Mouse (Mus musculus) heart, embryonic 16.5 days (tissue): Measurements from ENCODE around the gene Tns3. TPM values are rescaled to one million over a fixed set of nuclear protein-coding genes. Genes with fewer than 3 reads are reported as not detected.

Source experiments
- ATAC-seq: fragments of 200-750 bp; cut with Nextera tagmentation; replicated peaks from 2 replicates; pipeline ENCODE4 v1.8.0; 2017; ENCODE audit warnings: moderate number of reproducible peaks; ENCODE audit not compliant: insufficient read depth, low FRiP score; ENCODE audit errors: extremely low read depth
- H3K27ac ChIP-seq: fragments of 300-500 bp; sonication (generic); 2 replicates; pipeline ENCODE4 v1.5.1; 2014; ENCODE audit warnings: mild to moderate bottlenecking, low read length, control low read depth, moderate library complexity
- H3K27me3 ChIP-seq: fragments of 300-500 bp; sonication (generic); 2 replicates; pipeline ENCODE4 v1.6.1; 2014; ENCODE audit warnings: low read length, mixed read lengths; ENCODE audit not compliant: control insufficient read depth, insufficient read depth
- H3K36me3 ChIP-seq: fragments of 300-500 bp; sonication (generic); 2 replicates; pipeline ENCODE4 v1.6.1; 2014; ENCODE audit not compliant: control insufficient read depth, insufficient read depth
- H3K4me1 ChIP-seq: fragments of 300-500 bp; sonication (generic); 2 replicates; pipeline ENCODE4 v1.6.1; 2014; ENCODE audit warnings: low read length, mixed read lengths; ENCODE audit not compliant: control insufficient read depth, insufficient read depth
- H3K4me2 ChIP-seq: fragments of 300-500 bp; sonication (generic); 2 replicates; pipeline ENCODE4 v1.6.1; 2014; ENCODE audit warnings: low read depth, mild to moderate bottlenecking, control low read depth, low read length
- H3K4me3 ChIP-seq: fragments of 300-500 bp; sonication (generic); 2 replicates; pipeline ENCODE4 v1.5.1; 2014; ENCODE audit warnings: mild to moderate bottlenecking, control low read depth, low read length
- H3K9ac ChIP-seq: fragments of 300-500 bp; sonication (generic); 2 replicates; pipeline ENCODE4 v1.6.1; 2014; ENCODE audit warnings: low read length, control low read depth
- H3K9me3 ChIP-seq: fragments of 300-500 bp; sonication (generic); replicated peaks from 2 replicates; pipeline ENCODE4 v1.6.1; 2016; ENCODE audit warnings: low read length; ENCODE audit not compliant: control insufficient read depth
- WGBS: fragments of 180-500 bp; shearing (Covaris S2); extraction: QIAGEN DNeasy Blood & Tissue Kit; methylation state at CpG from one replicate; pipeline ENCODE4 v1.1.7; 2014; 5-methylcytosine and 5-hydroxymethylcytosine counted together
- polyA plus RNA-seq: library from polyadenylated mRNA; unstranded; fragments of >200 nt; fragmentation: Nextera tagmentation; extraction: Ambion mirVana; gene quantifications from 2 replicates; pipeline ENCODE4 v1.2.1, GENCODE M21; 2015

Tns3 gene
- polyA plus RNA-seq, 1 experiment from 2014 or later: 20.2 TPM

- H3K9ac ChIP-seq: peak overlapping the region; percentile 83
- no peaks in the 10 kb centered on the region for H3K9me3 ChIP-seq
- peak overlapping the region; percentile 98 for H3K27ac ChIP-seq
- H3K36me3 ChIP-seq: no peaks in the 10 kb centered on the region
- ATAC-seq: peak; percentile 39
- no peaks in the 10 kb centered on the region for H3K27me3 ChIP-seq
- H3K4me1 ChIP-seq: peaks cover 54% of the 10 kb centered on the region
- H3K4me3 ChIP-seq: peak overlapping the region; percentile 69
- whole genome bisulfite sequencing: 8% methylated on average over 13 of the region's 13 CpGs
- H3K4me2 ChIP-seq: peak overlapping the region; percentile 79
Observed at GRCm38 (mm10) chr11:8467403-8468160, 196.8 kb downstream of the Tns3 start.

- ATAC-seq: no peak
- Histone ChIP-seq H3K9ac (no peak overlapping the region), H3K4me2 (no peak overlapping the region), H3K9me3 (no peaks in the 10 kb centered on the region), H3K27ac (0 out of 2 replicates have a peak overlapping the region, but pooled peaks have one; percentile 3), H3K27me3 (no peaks in the 10 kb centered on the region), H3K4me1 (peaks cover 61% of the 10 kb centered on the region), H3K4me3 (no peak overlapping the region), H3K36me3 (0 out of 2 replicates have a peak, but pooled peaks cover 3% of the 10 kb centered on the region)
- WGBS: 56% methylated on average over 2 of the region's 2 CpGs
Observed at GRCm38 (mm10) chr11:8463866-8464265, 200.5 kb downstream of the Tns3 start.

DNA sequence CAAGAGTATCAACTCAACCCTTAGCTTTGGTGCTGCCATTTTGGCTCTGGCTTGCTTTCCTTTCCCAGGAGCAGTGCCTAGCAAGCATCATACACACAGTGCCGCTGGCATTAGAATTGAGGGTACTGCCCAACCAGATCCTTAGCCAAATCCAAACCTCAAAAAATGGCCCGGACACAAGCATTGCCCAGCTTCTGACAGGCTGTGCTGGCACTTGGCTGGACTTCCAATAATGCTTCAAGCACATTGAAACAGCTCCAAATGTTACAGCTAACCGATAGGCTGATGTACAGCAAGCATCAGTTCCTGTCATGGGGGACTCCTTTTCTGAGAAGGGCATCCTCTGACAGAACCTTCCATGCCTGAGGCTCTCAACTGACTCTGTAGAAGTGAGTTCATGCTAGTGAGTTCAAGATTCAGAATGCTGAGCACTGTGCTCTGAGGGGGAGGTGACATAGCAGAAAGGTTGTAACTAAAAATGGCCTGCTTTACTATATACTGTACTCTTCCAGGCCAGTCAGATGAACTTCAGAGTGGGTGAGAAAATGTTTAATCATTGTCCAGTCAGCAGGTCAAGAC, 201.4 kb downstream of the Tns3 start:
- Histone ChIP-seq H3K4me1 (peaks cover 68% of the 10 kb centered on the region), H3K27me3 (no peaks in the 10 kb centered on the region), H3K27ac (peak overlapping the region; percentile 17; the same call in 1 of the 2 replicates), H3K4me2 (no peak overlapping the region), H3K9ac (no peak overlapping the region), H3K4me3 (no peak overlapping the region), H3K36me3 (0 out of 2 replicates have a peak, but pooled peaks cover 3% of the 10 kb centered on the region), H3K9me3 (no peaks in the 10 kb centered on the region)
- 69% methylated on average over 3 of the region's 3 CpGs for WGBS
- no peak for ATAC-seq

- WGBS: 86% methylated on average over 4 of the region's 4 CpGs
- H3K4me3 ChIP-seq: no peak overlapping the region
- no peaks in the 10 kb centered on the region for H3K27me3 ChIP-seq
- H3K4me2 ChIP-seq: no peak overlapping the region
- peaks cover 77% of the 10 kb centered on the region for H3K4me1 ChIP-seq
- H3K36me3 ChIP-seq: 0 out of 2 replicates have a peak, but pooled peaks cover 3% of the 10 kb centered on the region
- H3K9ac ChIP-seq: no peak overlapping the region
- no peaks in the 10 kb centered on the region for H3K9me3 ChIP-seq
- ATAC-seq: no peak
- H3K27ac ChIP-seq: no peak overlapping the region
Observed at GRCm38 (mm10) chr11:8460835-8461234, 203.5 kb downstream of the Tns3 start.

DNA sequence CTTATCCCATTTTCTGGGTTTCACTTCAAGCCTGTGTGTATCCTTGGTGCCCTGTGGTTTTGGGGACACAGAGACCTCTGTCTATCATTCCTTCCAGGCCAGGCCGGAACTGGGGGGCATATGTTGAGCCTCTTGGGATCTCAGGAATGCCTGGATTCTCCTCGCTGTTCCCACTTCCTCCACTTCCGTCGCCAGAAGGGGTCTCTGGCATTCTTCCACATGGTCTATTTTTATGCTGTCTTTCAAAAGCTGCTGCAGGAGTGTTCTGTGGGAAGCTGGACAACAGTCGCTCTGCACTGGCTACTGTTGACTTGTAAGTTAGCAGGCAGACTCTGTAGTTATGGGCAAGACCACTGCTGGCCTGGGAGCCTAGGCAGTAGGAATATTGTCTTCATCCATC, 206.4 kb downstream of the Tns3 start:
- Histone ChIP-seq H3K4me3 (no peak overlapping the region), H3K9ac (no peak overlapping the region), H3K4me1 (peaks cover 59% of the 10 kb centered on the region), H3K27me3 (no peaks in the 10 kb centered on the region), H3K4me2 (peak overlapping the region; percentile 41), H3K36me3 (peaks cover 3% of the 10 kb centered on the region; the same call in 1 of the 2 replicates), H3K27ac (peak overlapping the region; percentile 72), H3K9me3 (no peaks in the 10 kb centered on the region)
- ATAC-seq: peak; percentile 42
- WGBS: 7% methylated on average over 5 of the region's 5 CpGs

- 47% methylated on average over 9 of the region's 9 CpGs for WGBS
- no peak overlapping the region for H3K4me3 ChIP-seq
- peak overlapping the region; percentile 18; the same call in 1 of the 2 replicates for H3K9ac ChIP-seq
- H3K36me3 ChIP-seq: peaks cover 10% of the 10 kb centered on the region
- H3K27ac ChIP-seq: peak overlapping the region; percentile 72
- no peak for ATAC-seq
- H3K27me3 ChIP-seq: no peaks in the 10 kb centered on the region
- no peak overlapping the region for H3K4me2 ChIP-seq
- H3K4me1 ChIP-seq: peaks cover 53% of the 10 kb centered on the region
- H3K9me3 ChIP-seq: no peaks in the 10 kb centered on the region
Observed at GRCm38 (mm10) chr11:8456586-8457285, 207.6 kb downstream of the Tns3 start.

GRCm38 (mm10) chr11:8455650-8456049, 208.7 kb downstream of the Tns3 start:
- H3K4me2 ChIP-seq: no peak overlapping the region
- H3K27me3 ChIP-seq: no peaks in the 10 kb centered on the region
- H3K9me3 ChIP-seq: no peaks in the 10 kb centered on the region
- peaks cover 21% of the 10 kb centered on the region for H3K36me3 ChIP-seq
- H3K27ac ChIP-seq: no peak overlapping the region
- no peak for ATAC-seq
- peaks cover 48% of the 10 kb centered on the region for H3K4me1 ChIP-seq
- H3K4me3 ChIP-seq: no peak overlapping the region
- no peak overlapping the region for H3K9ac ChIP-seq
- 86% methylated on average over 6 of the region's 6 CpGs for WGBS

DNA sequence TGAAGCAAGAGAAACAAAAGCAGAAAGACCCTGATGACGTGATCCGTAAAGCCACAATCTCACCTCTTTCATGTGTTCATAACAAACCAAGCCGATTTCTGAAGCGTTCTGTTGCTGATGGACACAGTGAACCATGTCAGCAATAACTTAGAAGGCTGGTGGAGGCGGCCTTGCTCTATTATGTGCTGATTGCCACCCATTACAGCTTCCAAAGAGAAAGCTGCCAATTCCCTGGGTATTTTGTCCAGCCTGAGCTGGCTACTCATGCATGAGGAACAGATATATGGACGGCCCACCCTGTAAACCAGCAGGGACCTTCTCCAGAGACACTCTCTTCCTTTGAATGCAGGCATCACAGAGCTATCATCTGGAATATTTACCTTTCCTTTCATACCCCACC, 211.1 kb downstream of the Tns3 start:
- Histone ChIP-seq H3K4me3 (no peak overlapping the region), H3K36me3 (peaks cover 35% of the 10 kb centered on the region), H3K9me3 (no peaks in the 10 kb centered on the region), H3K4me2 (no peak overlapping the region), H3K9ac (no peak overlapping the region), H3K4me1 (peaks cover 25% of the 10 kb centered on the region), H3K27ac (no peak overlapping the region), H3K27me3 (no peaks in the 10 kb centered on the region)
- ATAC-seq: no peak
- WGBS: 87% methylated on average over 6 of the region's 6 CpGs
